Mouse (Mus musculus) right cerebral cortex, postnatal 10 days (tissue): Measurements from ENCODE around the gene Ubxn10.

Experiments
- DNase-seq, 2 experiments: peaks; one replicate each; pipeline ENCODE4 v3.0.0; 2021; ENCODE audit warnings: low spot score in 2 of 2

Gene Ubxn10

GRCm38 (mm10) chr4:138737031-138737430 is at the start of gene Ubxn10:
Gene Ubxn10, minus strand, starts transcription at chr4:138737167.
- DNase-seq, result no peak

- no peak for DNase-seq
These were observed 49.2 kb upstream of the Ubxn10 start for GRCm38 (mm10) chr4:138786141-138786540.

GRCm38 (mm10) chr4:138785721-138786120 is 48.8 kb upstream of the Ubxn10 start:
- no peak for DNase-seq

GRCm38 (mm10) chr4:138782098-138782497 is 45.1 kb upstream of the Ubxn10 start:
- DNase-seq, result peak in 1 of 2 experiments; percentile 48

GRCm38 (mm10) chr4:138780300-138780699 is 43.3 kb upstream of the Ubxn10 start:
- no peak for DNase-seq

- no peak for DNase-seq
These were observed 40.7 kb upstream of the Ubxn10 start for GRCm38 (mm10) chr4:138777417-138778407.

- DNase-seq, result no peak
These were observed 38.5 kb upstream of the Ubxn10 start, which contains the start of gene Pla2g2d for GRCm38 (mm10) chr4:138775435-138775834. Gene Pla2g2d, plus strand, starts transcription at chr4:138775735.

- DNase-seq, result no peak
These were observed 35.4 kb upstream of the Ubxn10 start for GRCm38 (mm10) chr4:138772386-138772785.

GRCm38 (mm10) chr4:138771970-138772369 is 35.0 kb upstream of the Ubxn10 start:
- DNase-seq, result no peak

GRCm38 (mm10) chr4:138762266-138762665 is 25.3 kb upstream of the Ubxn10 start:
- no peak for DNase-seq

- DNase-seq, result no peak
These were observed 20.4 kb upstream of the Ubxn10 start, which contains the start of gene Pla2g2f for GRCm38 (mm10) chr4:138757416-138757815. Gene Pla2g2f, minus strand, starts transcription at chr4:138757626.

- no peak for DNase-seq
These were observed 19.0 kb upstream of the Ubxn10 start for GRCm38 (mm10) chr4:138755983-138756382.

GRCm38 (mm10) chr4:138755439-138755838 is 18.5 kb upstream of the Ubxn10 start:
- DNase-seq, result no peak

- DNase-seq, result no peak
These were observed 17.5 kb upstream of the Ubxn10 start for GRCm38 (mm10) chr4:138754432-138754831.

- no peak for DNase-seq
These were observed 16.6 kb upstream of the Ubxn10 start for GRCm38 (mm10) chr4:138753608-138754007.

GRCm38 (mm10) chr4:138752603-138753002 is 15.6 kb upstream of the Ubxn10 start:
- DNase-seq, result no peak

GRCm38 (mm10) chr4:138748369-138749072 is 11.6 kb upstream of the Ubxn10 start:
- peak; percentile 73 to 78 for DNase-seq

- DNase-seq, result peak; percentile 60 to 72
These were observed 10.9 kb upstream of the Ubxn10 start for GRCm38 (mm10) chr4:138747851-138748250.

- no peak for DNase-seq
These were observed 9.9 kb upstream of the Ubxn10 start for GRCm38 (mm10) chr4:138746866-138747265.

GRCm38 (mm10) chr4:138745884-138746283 is 8.9 kb upstream of the Ubxn10 start:
- DNase-seq, result no peak

- DNase-seq, result no peak
These were observed 2.3 kb upstream of the Ubxn10 start for GRCm38 (mm10) chr4:138739136-138739851.

GRCm38 (mm10) chr4:138734863-138735262 is 2.1 kb downstream of the Ubxn10 start:
- DNase-seq, result no peak
